Mouse (Mus musculus): ENCODE data around the gene Cst3.

The Cst3 gene

DNA sequence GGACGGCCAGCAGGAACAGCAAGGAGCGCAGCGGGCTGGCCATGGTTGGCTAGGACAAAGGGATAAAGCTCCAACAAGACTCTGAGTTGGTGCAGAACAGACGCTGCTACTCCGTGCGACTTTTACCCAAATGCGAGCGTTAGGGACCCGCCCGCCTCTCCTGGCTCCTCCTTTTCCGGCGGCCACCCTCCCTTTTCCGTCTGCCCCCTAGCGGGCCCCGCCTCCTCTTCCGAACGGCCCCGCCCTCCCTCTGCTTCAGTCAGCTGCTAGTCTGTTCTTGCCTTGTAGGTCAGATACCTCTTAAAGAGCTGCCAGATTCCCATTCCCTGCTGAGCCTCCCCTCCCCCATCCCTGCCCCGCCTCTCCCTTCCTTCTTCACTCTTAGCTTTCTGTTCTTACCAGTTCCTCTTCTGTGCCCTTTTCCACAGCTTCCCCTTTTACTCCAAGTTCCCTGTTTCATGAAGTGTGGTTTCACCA lies at the start of gene Cst3:
Gene Cst3 (minus strand): TSS at position 358 of the 477 bp plus-strand sequence.
- peak; percentile 87 for DNase-seq (ENCODE audit: low read depth, low spot score)

DNA sequence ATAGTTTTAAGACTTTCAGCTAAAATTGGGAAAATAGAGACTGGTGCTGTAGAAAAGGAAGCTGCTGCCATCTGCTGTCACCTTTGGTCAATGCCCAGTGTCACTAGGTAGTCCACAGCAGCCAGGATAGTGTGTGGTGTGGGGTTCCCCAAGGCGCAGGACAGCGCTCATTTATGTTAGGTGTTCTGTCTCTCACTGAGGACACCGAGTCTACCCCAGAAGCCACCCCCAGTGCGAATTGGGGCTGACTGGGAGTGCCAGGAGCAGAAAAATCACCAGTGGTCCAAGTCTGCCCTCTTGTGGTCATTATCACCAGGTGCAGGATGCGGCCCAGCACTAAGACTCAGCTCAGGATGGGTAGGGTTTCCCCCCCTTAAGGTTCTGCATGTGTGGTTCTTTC lies 26.8 kb upstream of the Cst3 start:
- peak; percentile 35 for DNase-seq (ENCODE audit: low read depth, low spot score)

DNA sequence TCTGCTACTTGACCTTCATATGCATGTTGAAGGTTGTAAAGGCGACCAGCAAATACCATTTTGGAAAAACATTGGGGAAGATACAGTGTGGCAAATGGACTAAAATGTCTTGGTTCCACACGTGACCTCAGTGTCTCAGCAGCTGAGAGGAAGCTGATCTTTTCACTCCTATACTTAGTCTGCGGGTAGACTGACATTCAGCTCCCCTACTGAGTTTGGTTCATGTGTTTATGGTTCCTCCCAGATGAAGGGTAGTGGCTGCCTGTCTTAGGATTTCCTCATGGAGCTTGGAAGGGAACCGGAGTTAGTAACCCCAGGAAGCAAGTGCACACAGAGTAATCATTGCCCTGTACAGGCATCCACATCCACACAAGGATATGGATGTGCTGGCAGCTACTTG lies 24.8 kb upstream of the Cst3 start:
- DNase-seq (ENCODE audit: low read depth, low spot score) = no peak

DNA sequence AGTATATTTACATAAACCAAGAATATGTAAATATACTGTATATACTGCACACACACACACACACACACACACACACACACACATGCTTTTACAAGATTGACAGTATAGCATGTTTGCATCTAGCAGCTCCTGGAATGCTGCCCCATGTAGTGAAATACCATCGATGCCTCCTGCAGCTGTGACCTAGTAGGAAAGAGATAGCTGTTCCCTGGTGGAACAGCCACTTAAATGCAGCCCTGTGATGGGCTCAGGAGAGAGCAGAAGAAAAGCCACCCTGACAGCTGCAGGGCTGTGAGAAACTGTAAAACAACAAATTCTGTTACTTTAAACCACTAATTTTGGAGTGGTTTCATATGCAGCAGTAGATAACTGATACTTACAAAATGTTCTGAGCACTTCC lies 20.7 kb upstream of the Cst3 start:
- no peak for DNase-seq (ENCODE audit: low read depth, low spot score)

DNA sequence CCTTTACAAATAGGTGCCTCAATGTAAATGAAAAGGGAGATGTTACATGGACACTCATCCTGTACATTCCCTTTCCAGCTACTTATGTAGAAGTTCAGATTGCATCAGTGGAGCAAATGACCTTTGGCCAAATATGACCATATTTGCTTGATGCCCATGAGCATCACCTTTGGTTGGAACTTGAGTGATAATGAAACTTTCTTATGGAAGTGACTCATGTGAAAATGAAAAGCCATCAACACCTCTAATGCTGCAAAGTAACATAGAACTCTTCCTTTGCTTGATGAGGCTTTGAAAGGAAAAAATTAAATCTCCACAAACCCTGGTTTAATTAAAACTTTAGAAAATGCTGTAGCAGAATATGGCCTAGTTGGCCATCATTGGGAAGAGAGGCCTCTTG lies 17.6 kb upstream of the Cst3 start:
- DNase-seq (ENCODE audit: low read depth, low spot score) = no peak

DNA sequence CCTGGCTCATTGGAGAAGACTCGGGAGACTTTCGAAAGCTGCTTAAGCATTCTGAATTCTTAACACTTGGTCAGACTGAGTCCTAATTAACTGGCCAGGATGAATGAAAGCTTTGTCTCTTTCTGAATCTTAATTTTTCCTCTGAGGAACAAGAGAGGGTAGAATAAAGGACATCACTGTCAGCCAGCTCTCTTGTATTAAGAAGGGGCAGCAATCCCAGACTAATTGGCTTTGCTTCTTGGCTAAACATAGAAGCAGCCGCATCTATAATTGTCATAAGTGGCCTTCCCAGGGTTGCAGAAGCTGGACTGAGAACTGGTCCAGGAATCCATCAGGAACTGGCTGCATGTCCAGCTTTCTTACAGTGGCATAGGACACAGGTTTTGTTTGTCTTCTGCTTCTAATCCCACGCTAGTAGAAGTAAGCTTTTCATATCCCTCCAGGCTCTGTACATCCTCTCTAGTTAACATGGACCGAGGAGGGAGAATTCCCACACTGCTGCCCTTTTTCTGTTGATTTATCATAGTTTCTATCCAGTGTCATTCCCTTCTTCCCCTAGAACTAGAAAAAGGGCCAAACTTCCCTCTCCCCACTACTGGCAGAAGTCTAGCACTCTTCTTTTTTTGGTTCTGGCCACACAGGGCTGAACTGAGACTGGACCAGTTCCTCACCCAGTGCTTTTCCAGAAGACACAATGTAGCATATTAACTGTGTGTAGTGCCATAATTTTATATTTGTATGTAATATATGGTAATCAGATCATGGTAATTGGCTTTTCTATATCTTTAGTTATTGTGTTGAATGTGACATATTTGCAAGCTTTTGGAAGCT lies 14.7 kb upstream of the Cst3 start:
- DNase-seq (ENCODE audit: low read depth, low spot score) = no peak

DNA sequence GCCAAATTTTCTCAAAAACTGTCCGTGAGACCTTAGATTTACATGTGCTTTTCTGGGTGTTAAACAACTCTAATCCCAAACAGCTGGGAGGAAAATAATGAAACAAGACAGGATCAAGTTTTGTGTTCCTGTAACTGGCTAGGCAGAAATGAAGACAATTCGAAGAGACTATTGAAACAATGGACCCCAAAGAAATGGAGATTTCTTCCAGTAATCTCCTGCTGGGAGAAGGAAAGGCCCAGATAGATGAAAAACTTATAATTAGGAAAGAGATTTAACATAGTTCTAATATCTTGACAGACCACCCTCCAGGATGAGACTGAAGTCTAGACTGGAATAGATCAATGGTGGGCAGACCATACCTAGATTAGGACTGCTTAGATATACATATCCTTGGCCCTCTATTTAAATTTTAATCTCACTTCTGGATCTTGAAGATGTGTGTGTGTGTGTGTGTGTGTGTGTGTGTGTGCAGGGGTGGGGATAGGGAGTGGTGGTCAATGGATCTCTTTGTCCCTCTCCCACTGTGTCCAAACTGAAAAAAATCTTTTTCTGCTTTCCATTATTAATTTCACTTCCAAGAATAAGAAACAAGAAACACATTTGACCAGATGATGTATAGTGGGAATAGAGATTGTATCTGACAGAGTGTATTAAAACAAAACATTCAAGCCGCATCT lies 14.0 kb upstream of the Cst3 start:
- DNase-seq (ENCODE audit: low read depth, low spot score) = no peak

DNA sequence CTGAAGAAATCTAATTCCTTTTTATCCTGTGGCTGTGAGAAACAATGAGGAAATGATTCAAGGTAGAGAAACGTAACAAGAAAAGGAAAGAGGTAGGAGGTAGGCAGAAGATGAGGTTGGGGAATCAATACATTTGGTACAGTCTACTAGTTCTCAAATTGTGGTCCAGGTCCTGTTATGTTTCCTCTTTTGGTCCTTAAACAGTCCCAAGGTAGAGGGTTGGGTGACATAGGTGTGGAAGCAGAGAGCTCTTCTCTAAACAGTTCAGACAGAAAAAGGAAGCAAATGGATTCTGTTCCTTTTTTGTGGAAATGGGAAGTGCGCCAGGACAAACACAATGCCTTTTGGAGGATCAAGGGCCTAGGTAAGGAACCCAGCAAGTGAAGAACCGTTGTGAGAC lies 13.4 kb upstream of the Cst3 start:
- DNase-seq (ENCODE audit: low read depth, low spot score) = no peak

DNA sequence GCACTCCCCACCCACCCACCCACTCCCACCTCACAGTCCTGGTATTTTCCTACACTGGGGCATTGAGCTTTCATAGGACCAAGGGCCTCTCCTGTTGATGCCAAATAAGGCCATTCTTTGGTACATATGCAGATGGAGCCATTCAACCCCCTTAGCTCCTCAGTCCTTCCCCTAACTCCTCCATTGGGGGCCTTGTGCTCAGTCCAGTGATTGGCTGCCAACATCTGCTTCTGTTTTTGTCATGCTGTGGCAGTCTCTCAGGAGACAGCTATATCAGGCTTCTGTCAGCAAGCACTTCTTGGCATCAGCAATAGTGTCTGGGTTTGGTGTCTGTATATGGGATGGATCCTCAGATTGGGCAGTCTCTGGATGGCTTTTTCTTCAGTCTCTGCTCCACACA lies 9.2 kb upstream of the Cst3 start:
- DNase-seq (ENCODE audit: low read depth, low spot score) = no peak

DNA sequence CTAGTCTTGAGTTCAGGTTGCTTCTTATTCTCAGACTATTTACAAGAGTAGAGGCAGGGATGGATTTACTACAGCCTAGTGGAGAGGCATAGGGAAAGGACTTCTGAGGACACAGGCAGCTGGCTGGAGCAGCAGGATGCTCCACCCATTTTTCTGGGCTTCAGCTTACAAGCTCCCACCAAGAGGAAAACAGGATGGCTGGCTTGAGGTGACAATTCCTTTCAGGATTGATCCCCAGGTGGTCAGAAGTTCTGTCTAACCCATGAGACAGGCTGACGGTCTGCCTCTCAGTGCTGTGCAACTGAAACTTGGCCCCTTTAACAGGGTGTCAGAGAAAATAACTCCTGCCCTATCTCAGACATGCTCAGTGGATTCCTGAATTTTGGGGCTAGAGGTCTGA lies 3.7 kb upstream of the Cst3 start:
- DNase-seq (ENCODE audit: low read depth, low spot score) = no peak

DNA sequence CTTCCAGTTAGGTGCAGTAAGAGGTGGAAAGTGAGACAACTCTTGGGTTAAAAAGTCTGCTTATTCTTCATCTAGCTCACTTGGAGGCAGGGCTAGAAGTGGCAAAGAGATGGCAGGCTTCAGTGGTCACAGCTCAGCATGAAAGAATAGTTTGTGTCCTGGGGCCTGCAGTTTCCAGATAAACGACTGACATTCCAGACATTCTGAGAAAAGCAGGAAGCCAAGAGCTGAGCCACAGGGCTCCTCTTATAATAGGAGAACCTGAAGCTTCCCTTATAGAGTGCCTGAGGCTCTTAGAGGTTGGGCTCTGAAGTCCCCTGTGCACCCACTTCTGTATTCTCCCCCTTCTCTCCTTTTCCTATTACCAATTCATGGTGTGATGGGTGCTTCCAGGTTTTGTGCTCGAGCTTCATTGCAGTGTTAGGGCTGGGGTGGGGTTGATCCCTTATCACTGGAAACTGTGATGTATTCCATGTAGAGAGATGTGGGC lies 3.2 kb upstream of the Cst3 start:
- no peak for DNase-seq (ENCODE audit: low read depth, low spot score)

DNA sequence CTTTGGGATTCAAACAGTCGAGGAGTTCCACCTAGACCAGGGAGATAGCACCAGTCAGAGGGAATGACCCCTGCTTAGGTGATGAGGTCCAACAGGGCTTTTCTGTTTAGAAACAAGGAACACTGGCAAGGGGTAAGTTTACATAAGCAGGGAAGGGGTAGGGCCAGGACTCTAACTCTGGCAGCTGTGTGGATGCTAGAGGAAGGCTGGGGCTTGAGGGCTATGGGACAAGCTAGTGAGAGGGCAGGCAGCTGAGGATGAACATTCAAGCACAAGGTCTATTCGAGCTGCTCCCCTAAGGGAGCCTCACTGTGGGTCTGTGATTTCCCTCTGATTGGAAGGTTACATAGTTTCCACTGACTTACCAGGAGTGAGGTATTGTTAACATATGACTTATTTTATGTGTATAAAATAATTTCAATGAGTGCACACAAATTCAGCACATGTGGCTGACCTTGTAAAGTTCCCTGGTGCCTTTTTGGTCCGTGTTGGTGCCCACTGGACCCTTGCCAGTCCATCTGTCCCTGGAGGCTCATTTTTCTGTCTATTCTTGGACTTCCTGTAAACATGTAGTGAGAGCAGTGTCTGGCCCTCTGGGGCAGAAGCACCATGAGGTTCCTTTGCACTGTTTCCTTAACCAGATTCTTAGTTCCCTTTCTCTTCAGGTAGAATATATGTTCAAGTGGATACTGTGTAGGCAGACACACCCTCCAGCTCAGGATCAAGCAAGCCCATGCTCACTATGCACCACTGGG lies 1.7 kb upstream of the Cst3 start:
- DNase-seq (ENCODE audit: low read depth, low spot score) = no peak

DNA sequence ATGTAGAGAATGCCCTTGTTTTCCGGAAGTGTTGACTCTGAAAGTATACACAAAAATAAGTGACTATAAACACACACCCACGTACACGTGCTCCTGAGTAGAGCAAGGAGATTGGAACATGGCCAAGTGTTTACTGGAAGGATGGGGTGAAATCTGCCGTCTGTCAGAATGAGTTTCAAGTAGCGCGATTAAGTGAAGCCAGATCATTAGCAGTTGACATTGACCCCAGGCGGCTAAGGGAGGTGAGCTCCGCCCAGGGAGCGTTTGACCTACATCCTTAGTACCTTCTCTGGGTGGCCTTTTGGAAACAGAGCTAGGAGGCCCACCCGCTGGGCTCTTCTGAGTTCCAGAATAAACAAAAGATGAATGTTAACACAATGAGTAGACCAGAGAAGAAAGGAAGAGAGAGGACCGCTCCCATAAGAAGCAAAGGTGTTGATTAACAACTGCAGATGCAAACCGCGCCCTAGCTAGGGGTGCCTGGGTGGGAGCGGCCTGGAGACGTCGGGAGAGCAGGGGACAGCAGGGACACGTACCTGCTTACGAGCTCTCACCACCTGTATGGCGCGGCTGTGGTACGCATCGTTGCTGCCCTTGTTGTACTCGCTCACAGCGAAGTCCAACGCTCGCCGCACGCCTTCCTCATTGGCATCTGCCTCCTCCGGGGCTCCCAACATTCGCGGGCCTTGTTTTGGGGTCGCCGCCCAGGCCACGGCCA lies 716 bp downstream of the Cst3 start:
- peak; percentile 24 for DNase-seq (ENCODE audit: low read depth, low spot score)

DNA sequence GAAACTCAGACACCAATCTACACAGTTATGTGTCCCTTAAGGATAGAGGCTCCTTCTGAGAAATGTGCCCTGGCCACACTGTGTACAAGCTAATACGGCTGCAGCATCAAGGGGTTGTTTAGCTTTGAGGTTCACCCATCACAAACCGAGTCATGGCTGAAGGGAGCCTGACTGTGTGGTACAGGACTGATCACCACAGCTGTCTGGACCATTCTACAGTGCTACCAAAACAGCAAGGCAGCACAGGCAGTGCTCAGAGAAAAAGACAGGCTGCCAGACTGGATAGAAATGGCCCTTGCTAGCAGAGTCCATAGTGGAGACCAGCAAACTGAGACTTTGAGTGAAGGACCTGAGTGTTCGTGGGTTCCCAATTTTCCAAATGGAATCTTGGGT lies 1.3 kb downstream of the Cst3 start:
- DNase-seq (ENCODE audit: low read depth, low spot score) = no peak

DNA sequence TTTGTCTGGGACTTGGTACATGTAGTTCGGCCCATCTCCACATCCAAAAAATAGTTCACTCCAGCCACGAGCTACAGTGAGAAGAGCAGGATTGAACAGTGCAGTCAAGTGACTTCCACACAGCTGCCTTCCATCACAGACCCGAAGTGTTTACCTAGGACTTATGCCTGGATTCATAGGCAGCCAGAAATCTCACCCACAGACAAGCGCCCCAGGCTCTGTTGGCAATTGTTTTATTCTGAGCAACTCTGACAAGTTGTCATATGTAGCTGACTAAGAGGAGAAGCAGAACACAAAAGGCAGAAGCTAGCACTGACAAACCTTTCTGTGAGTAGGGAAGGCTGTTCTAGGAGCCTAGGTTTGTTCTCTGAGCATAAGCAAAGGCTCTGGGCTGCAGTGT lies 2.6 kb downstream of the Cst3 start:
- DNase-seq (ENCODE audit: low read depth, low spot score) = no peak

DNA sequence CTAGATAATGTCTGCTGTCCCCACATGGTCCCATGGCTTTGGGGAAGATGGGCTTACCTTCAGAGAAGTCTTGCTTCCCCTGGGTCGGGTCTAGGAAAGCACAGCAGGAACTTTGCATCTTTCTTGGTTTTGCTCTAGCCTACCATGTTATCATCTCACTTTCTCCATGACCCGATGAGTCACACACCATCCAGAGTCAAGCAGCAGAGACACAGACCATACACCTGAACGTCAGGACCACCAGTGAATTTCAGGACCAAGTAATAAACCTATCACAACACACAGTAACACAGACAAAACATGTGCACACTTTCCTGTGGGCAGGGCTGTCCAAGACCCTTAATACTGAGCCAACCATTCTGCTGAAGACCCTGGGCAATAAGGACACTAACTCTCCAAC lies 5.0 kb downstream of the Cst3 start:
- DNase-seq (ENCODE audit: low read depth, low spot score) = no peak

DNA sequence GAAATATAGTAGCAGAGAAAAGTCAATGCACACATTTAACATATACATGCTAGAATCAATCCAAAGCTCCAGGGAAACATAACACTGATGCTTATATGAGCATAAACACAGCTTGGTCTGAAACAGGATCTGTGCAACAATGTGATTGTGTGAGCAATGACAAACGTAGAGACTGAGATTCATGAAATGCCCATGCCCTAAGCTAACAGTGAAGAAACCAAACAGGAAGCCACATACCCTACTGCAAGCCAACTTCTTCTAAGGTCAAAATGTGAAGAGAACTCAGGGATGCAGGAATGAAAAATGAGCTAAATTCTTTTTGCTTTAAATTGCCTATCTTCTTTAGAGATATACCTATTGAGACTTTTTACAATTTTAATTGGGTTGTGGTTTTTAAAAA lies 6.5 kb downstream of the Cst3 start:
- no peak for DNase-seq (ENCODE audit: low read depth, low spot score)

DNA sequence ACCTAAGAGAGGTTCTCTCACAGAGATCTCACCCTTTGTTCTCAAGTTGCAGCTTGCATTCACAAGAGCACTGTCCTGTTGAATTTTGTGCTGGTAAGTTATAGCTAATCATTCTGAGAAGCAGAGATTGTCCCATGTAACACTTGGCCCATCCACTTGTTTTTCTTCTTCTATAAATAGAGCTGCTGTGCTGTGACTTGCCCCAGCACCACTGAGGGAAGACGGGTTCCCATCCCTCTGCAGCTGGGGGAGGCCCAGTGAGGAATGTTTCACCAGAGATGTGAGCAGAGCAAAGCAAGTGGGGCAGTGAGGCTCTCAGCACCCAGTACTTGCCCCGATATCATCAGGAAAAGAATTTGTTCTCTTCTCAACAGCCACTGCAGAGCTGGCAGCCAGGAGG lies 10.5 kb downstream of the Cst3 start, which contains the start of gene 9230104L09Rik:
Gene 9230104L09Rik (minus strand): TSS at position 73 of the 400 bp plus-strand sequence.
- DNase-seq (ENCODE audit: low read depth, low spot score) = no peak

DNA sequence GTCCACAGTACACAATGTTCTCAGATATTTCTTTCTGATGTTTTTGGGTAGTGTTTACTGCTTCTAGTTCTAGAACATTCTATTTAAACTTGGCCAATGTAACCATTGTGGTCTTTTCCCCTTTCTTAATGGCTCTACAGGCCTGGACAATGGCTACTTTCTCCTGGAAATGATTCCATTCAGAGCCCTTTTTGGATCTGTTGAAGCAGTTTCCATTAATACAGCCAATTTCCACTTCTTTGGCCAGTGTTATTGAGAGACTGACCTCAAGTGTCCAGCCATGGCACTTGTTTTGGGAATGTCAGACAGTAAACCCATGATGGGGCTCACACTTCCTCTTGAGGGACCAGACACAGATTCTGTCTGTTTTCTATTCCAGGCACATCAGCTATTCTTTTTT lies 13.8 kb downstream of the Cst3 start:
- no peak for DNase-seq (ENCODE audit: low read depth, low spot score)

DNA sequence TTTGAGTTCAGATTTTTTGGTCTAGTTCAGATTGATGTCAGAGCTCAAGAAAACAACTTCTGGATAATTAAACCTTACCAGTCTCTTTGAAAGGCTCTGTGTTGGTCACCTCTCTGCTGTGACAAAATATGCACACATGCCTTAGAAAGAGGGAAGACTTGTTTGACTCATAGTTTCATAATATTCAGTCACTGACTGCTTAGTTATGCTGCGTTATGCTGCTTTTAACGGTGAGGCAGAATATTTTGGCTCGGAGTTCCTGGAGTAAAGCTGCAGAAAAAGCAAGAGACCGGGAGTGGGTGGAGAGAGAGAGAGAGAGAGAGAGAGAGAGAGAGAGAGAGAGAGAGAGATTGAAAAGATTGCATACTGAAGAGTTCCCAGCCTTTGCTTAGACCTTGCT lies 14.5 kb downstream of the Cst3 start:
- DNase-seq (ENCODE audit: low read depth, low spot score) = no peak

DNA sequence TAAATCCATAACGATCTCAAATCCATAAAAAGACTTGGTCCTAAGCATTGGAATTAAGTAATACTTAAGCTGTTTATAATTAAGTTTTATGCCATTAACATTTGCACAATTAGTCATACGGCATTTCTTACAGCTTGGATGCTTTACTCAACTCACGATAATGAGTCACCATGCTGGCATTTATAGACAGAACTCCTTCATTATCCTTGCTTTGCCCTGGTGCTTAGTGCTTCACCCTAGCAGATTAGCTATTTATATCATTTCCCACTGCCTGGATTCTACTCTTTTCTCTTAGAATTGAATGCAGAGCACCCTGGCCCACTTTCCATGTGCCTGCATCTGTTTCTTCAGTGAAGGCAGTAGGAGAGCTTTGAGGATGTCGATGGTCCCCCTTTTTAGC lies 18.0 kb downstream of the Cst3 start:
- no peak for DNase-seq (ENCODE audit: low read depth, low spot score)

All from CD4-positive helper T cell, adult 2 months (primary cell).